Mouse (Mus musculus) neural tube, embryonic 14.5 days (tissue): Measurements from ENCODE around the gene Rela. TPM values are rescaled to one million over a fixed set of nuclear protein-coding genes. Genes with fewer than 3 reads are reported as not detected.

Experiments
- ATAC-seq: fragments of 200-750 bp; cut with Nextera tagmentation; 2 replicates; pipeline ENCODE4 v1.8.0; 2017; ENCODE audit warnings: low read depth, mild to moderate bottlenecking, moderate TSS enrichment, moderate library complexity
- H3K27ac ChIP-seq: fragments of 300-500 bp; sonication (generic); 2 replicates; pipeline ENCODE4 v1.5.1; 2014; ENCODE audit warnings: low read depth, mild to moderate bottlenecking, control low read depth, low read length, moderate library complexity, mixed read lengths
- H3K27me3 ChIP-seq: fragments of 300-500 bp; sonication (generic); 2 replicates; pipeline ENCODE4 v1.6.1; 2014; ENCODE audit warnings: low read length; ENCODE audit not compliant: control insufficient read depth, insufficient read depth
- H3K36me3 ChIP-seq: fragments of 300-500 bp; sonication (generic); 2 replicates; pipeline ENCODE4 v1.6.1; 2014; ENCODE audit warnings: low read length, mixed read lengths; ENCODE audit not compliant: control insufficient read depth, insufficient read depth
- H3K4me1 ChIP-seq: fragments of 300-500 bp; sonication (generic); 2 replicates; pipeline ENCODE4 v1.6.1; 2014; ENCODE audit warnings: low read length; ENCODE audit not compliant: control insufficient read depth, insufficient read depth
- H3K4me2 ChIP-seq: fragments of 300-500 bp; sonication (generic); 2 replicates; pipeline ENCODE4 v1.6.1; 2014; ENCODE audit warnings: mild to moderate bottlenecking, low read depth, low read length, control low read depth
- H3K4me3 ChIP-seq: fragments of 300-500 bp; sonication (generic); 2 replicates; pipeline ENCODE4 v1.5.1; 2014; ENCODE audit warnings: low read depth, low read length, control low read depth, mixed read lengths
- H3K9ac ChIP-seq: fragments of 300-500 bp; sonication (generic); replicated peaks from 2 replicates; pipeline ENCODE4 v1.6.1; 2014; ENCODE audit warnings: low read depth, mild to moderate bottlenecking, control low read depth, low read length, mixed read lengths
- H3K9me3 ChIP-seq: fragments of 300-500 bp; sonication (generic); 2 replicates; pipeline ENCODE4 v1.6.1; 2016; ENCODE audit warnings: low read length; ENCODE audit not compliant: control insufficient read depth
- WGBS: fragments of 180-500 bp; shearing (Covaris S2); extraction: QIAGEN DNeasy Blood & Tissue Kit; methylation state at CpG from one replicate; pipeline ENCODE4 v1.1.7; 2014; 5-methylcytosine and 5-hydroxymethylcytosine counted together
- polyA plus RNA-seq: library from polyadenylated mRNA; unstranded; fragments of >200 nt; fragmentation: Nextera tagmentation; extraction: Ambion mirVana; gene quantifications from 2 replicates; pipeline ENCODE4 v1.2.1, GENCODE M21; 2014

Rela gene
- polyA plus RNA-seq, 1 experiment from 2014 or later, result 26.9 TPM

GRCm38 (mm10) chr19:5641641-5642040, 4.4 kb downstream of the Rela start:
- H3K4me2 ChIP-seq, result no peak overlapping the region

GRCm38 (mm10) chr19:5645280-5645679, 8.0 kb downstream of the Rela start:
- Histone ChIP-seq H3K9ac (no peak overlapping the region), H3K27me3 (no peaks in the 10 kb centered on the region), H3K4me2 (no peak overlapping the region), H3K4me3 (no peak overlapping the region), H3K4me1 (peaks cover 14% of the 10 kb centered on the region), H3K27ac (no peak overlapping the region), H3K9me3 (no peaks in the 10 kb centered on the region), H3K36me3 (peaks cover 65% of the 10 kb centered on the region)
- WGBS, result 97% methylated on average over 9 of the region's 9 CpGs
- no peak for ATAC-seq

More at GRCm38 (mm10) chr19:5641641-5642040, 4.4 kb downstream of the Rela start:
- Histone ChIP-seq H3K36me3 (peaks cover 61% of the 10 kb centered on the region), H3K4me3 (no peak overlapping the region), H3K9ac (no peak overlapping the region), H3K4me1 (peaks cover 13% of the 10 kb centered on the region), H3K27ac (no peak overlapping the region), H3K9me3 (no peaks in the 10 kb centered on the region), H3K27me3 (no peaks in the 10 kb centered on the region)
- ATAC-seq, result no peak
- WGBS, result 94% methylated on average over 8 of the region's 8 CpGs

GRCm38 (mm10) chr19:5646731-5647330, 9.5 kb downstream of the Rela start:
- H3K27ac ChIP-seq, result no peak overlapping the region
- peaks cover 54% of the 10 kb centered on the region for H3K36me3 ChIP-seq
- peaks cover 14% of the 10 kb centered on the region for H3K4me1 ChIP-seq
- H3K27me3 ChIP-seq, result no peaks in the 10 kb centered on the region
- H3K9ac ChIP-seq, result no peak overlapping the region
- no peaks in the 10 kb centered on the region for H3K9me3 ChIP-seq
- ATAC-seq, result no peak
- H3K4me2 ChIP-seq, result no peak overlapping the region
- H3K4me3 ChIP-seq, result no peak overlapping the region
- WGBS, result 98% methylated on average over 8 of the region's 8 CpGs

- Histone ChIP-seq H3K27me3 (no peaks in the 10 kb centered on the region), H3K9ac (0 out of 2 replicates have a peak overlapping the region, but pooled peaks have one; percentile 25), H3K4me3 (no peak overlapping the region), H3K4me2 (no peak overlapping the region), H3K4me1 (peaks cover 14% of the 10 kb centered on the region), H3K9me3 (no peaks in the 10 kb centered on the region), H3K27ac (peak overlapping the region; percentile 73; the same call in 1 of the 2 replicates), H3K36me3 (peaks cover 47% of the 10 kb centered on the region)
- 97% methylated on average over 6 of the region's 6 CpGs for WGBS
- ATAC-seq, result no peak
Observed at GRCm38 (mm10) chr19:5647791-5648190, 10.5 kb downstream of the Rela start.

GRCm38 (mm10) chr19:5648401-5649297, 11.4 kb downstream of the Rela start:
- 13% methylated on average over 26 of the region's 26 CpGs for WGBS
- H3K36me3 ChIP-seq, result peaks cover 44% of the 10 kb centered on the region
- H3K27me3 ChIP-seq, result no peaks in the 10 kb centered on the region
- peak overlapping the region; percentile 18; the same call in 1 of the 2 replicates for H3K9ac ChIP-seq
- ATAC-seq, result peak; percentile 91
- peak overlapping the region; percentile 14; the same call in 1 of the 2 replicates for H3K4me3 ChIP-seq
- H3K4me1 ChIP-seq, result peaks cover 14% of the 10 kb centered on the region
- peak overlapping the region; percentile 35 for H3K4me2 ChIP-seq
- H3K9me3 ChIP-seq, result no peaks in the 10 kb centered on the region
- peak overlapping the region; percentile 73 for H3K27ac ChIP-seq

- WGBS, result 66% methylated on average over 6 of the region's 6 CpGs
- H3K36me3 ChIP-seq, result peaks cover 39% of the 10 kb centered on the region
- ATAC-seq, result no peak
Observed at GRCm38 (mm10) chr19:5649298-5649741, 12.0 kb downstream of the Rela start.

GRCm38 (mm10) chr19:5651502-5652274, 14.4 kb downstream of the Rela start:
- H3K27me3 ChIP-seq, result peaks cover 18% of the 10 kb centered on the region
- WGBS, result 67% methylated on average over 13 of the region's 13 CpGs

More at GRCm38 (mm10) chr19:5649298-5649741, 12.0 kb downstream of the Rela start:
- peak overlapping the region; percentile 14; the same call in 1 of the 2 replicates for H3K4me3 ChIP-seq
- no peak overlapping the region; the same call in 1 of the 2 replicates for H3K27ac ChIP-seq
- peaks cover 19% of the 10 kb centered on the region for H3K4me1 ChIP-seq
- peak overlapping the region; percentile 35 for H3K4me2 ChIP-seq
- no peaks in the 10 kb centered on the region for H3K9me3 ChIP-seq
- peak overlapping the region; percentile 18; the same call in 1 of the 2 replicates for H3K9ac ChIP-seq
- H3K27me3 ChIP-seq, result peaks cover 4% of the 10 kb centered on the region

GRCm38 (mm10) chr19:5652570-5652969, 15.3 kb downstream of the Rela start:
- H3K4me2 ChIP-seq, result no peak overlapping the region
- H3K4me3 ChIP-seq, result no peak overlapping the region
- H3K4me1 ChIP-seq, result peaks cover 28% of the 10 kb centered on the region
- no peak for ATAC-seq
- H3K9ac ChIP-seq, result no peak overlapping the region
- peaks cover 8% of the 10 kb centered on the region for H3K36me3 ChIP-seq
- no peaks in the 10 kb centered on the region for H3K9me3 ChIP-seq
- H3K27ac ChIP-seq, result no peak overlapping the region
- peaks cover 18% of the 10 kb centered on the region for H3K27me3 ChIP-seq
- WGBS, result 84% methylated on average over 6 of the region's 6 CpGs

More at GRCm38 (mm10) chr19:5651502-5652274, 14.4 kb downstream of the Rela start:
- Histone ChIP-seq H3K9me3 (no peaks in the 10 kb centered on the region), H3K4me1 (peaks cover 28% of the 10 kb centered on the region), H3K4me3 (no peak overlapping the region), H3K36me3 (peaks cover 17% of the 10 kb centered on the region), H3K27ac (no peak overlapping the region), H3K4me2 (no peak overlapping the region), H3K9ac (no peak overlapping the region)
- ATAC-seq, result no peak
